Mouse (Mus musculus) forebrain, embryonic 13.5 days (tissue): ENCODE data around the gene Dnajc11. TPM values are rescaled to one million over a fixed set of nuclear protein-coding genes. Genes with fewer than 3 reads are reported as not detected.
A peak's percentile ranks its signal among the peaks of the same experiment; 100 is the strongest.

Experiments
- ATAC-seq: fragments of 200-750 bp; cut with Nextera tagmentation; 2 replicates; pipeline ENCODE4 v1.8.0; 2017
- H3K27ac ChIP-seq: fragments of 300-500 bp; sonication (generic); 2 replicates; pipeline ENCODE4 v1.5.1; 2015; ENCODE audit warnings: inconsistent platforms, mild to moderate bottlenecking, moderate library complexity
- H3K27me3 ChIP-seq: fragments of 300-500 bp; sonication (generic); 2 replicates; pipeline ENCODE4 v1.6.1; 2015; ENCODE audit warnings: mild to moderate bottlenecking, inconsistent platforms
- H3K36me3 ChIP-seq: fragments of 300-500 bp; sonication (generic); 2 replicates; pipeline ENCODE4 v1.6.1; 2015; ENCODE audit warnings: mild to moderate bottlenecking, inconsistent platforms; ENCODE audit not compliant: poor library complexity, severe bottlenecking
- H3K4me1 ChIP-seq: fragments of 300-500 bp; sonication (generic); 2 replicates; pipeline ENCODE4 v1.6.1; 2015; ENCODE audit warnings: inconsistent platforms
- H3K4me2 ChIP-seq: fragments of 300-500 bp; sonication (generic); 2 replicates; pipeline ENCODE4 v1.6.1; 2015; ENCODE audit warnings: inconsistent platforms, mild to moderate bottlenecking, moderate library complexity
- H3K4me3 ChIP-seq: fragments of 300-500 bp; sonication (generic); 2 replicates; pipeline ENCODE4 v1.5.1; 2015; ENCODE audit warnings: mild to moderate bottlenecking, inconsistent platforms
- H3K9ac ChIP-seq: fragments of 300-500 bp; sonication (generic); 2 replicates; pipeline ENCODE4 v1.6.1; 2015; ENCODE audit warnings: mild to moderate bottlenecking, inconsistent platforms
- H3K9me3 ChIP-seq: fragments of 300-500 bp; sonication (generic); replicated peaks from 2 replicates; pipeline ENCODE4 v1.6.1; 2016; ENCODE audit warnings: inconsistent platforms
- WGBS: fragments of 180-500 bp; shearing (Covaris S2); methylation state at CpG from one replicate; pipeline ENCODE4 v1.1.7; 2015; 5-methylcytosine and 5-hydroxymethylcytosine counted together
- polyA plus RNA-seq: library from polyadenylated mRNA; unstranded; fragments of >200 nt; fragmentation: Nextera tagmentation; extraction: Ambion mirVana; gene quantifications from 2 replicates; pipeline ENCODE4 v1.2.1, GENCODE M21; 2015

Gene Dnajc11
- polyA plus RNA-seq, 1 experiment from 2014 or later = 77.0 TPM

GRCm38 (mm10) chr4:152006812-152007211 is 73.3 kb downstream of the Dnajc11 start:
- Histone ChIP-seq H3K27me3 (peaks cover 46% of the 10 kb centered on the region), H3K9ac (no peak overlapping the region), H3K36me3 (no peaks in the 10 kb centered on the region), H3K9me3 (no peaks in the 10 kb centered on the region), H3K4me2 (no peak overlapping the region), H3K4me1 (peaks cover 38% of the 10 kb centered on the region), H3K27ac (no peak overlapping the region), H3K4me3 (no peak overlapping the region)
- WGBS = 21% methylated on average over 3 of the region's 3 CpGs
- no peak for ATAC-seq

GRCm38 (mm10) chr4:152007481-152008147 is 74.1 kb downstream of the Dnajc11 start:
- Histone ChIP-seq H3K27ac (no peak overlapping the region), H3K4me3 (peak overlapping the region; percentile 70), H3K4me1 (peaks cover 38% of the 10 kb centered on the region), H3K9ac (no peak overlapping the region), H3K36me3 (no peaks in the 10 kb centered on the region), H3K9me3 (no peaks in the 10 kb centered on the region), H3K27me3 (peaks cover 46% of the 10 kb centered on the region), H3K4me2 (peak overlapping the region; percentile 99)
- WGBS = 8% methylated on average over 8 of the region's 8 CpGs
- no peak for ATAC-seq

GRCm38 (mm10) chr4:152008148-152008500 is 74.6 kb downstream of the Dnajc11 start:
- peak overlapping the region; percentile 70 for H3K4me3 ChIP-seq
- H3K36me3 ChIP-seq = no peaks in the 10 kb centered on the region
- peak overlapping the region; percentile 99 for H3K4me2 ChIP-seq
- no peak overlapping the region for H3K27ac ChIP-seq
- no peak overlapping the region for H3K9ac ChIP-seq
- peaks cover 46% of the 10 kb centered on the region for H3K27me3 ChIP-seq
- under 1% methylated on average over 14 of the region's 14 CpGs for WGBS
- H3K9me3 ChIP-seq = no peaks in the 10 kb centered on the region
- H3K4me1 ChIP-seq = peaks cover 38% of the 10 kb centered on the region
- no peak for ATAC-seq

GRCm38 (mm10) chr4:152008622-152009075 is 75.2 kb downstream of the Dnajc11 start, which contains the start of gene Klhl21:
Klhl21 (plus strand) TSS chr4:152008803.
- Histone ChIP-seq H3K27ac (peak within 1 kb of the TSS; percentile 55), H3K9me3 (no peaks in the 10 kb centered on the region), H3K4me2 (peak within 1 kb of the TSS; percentile 99), H3K27me3 (peaks cover 46% of the 10 kb centered on the region), H3K36me3 (no peaks in the 10 kb centered on the region), H3K4me1 (peaks cover 38% of the 10 kb centered on the region), H3K9ac (peak within 1 kb of the TSS; percentile 69), H3K4me3 (peak within 1 kb of the TSS; percentile 70)
- ATAC-seq = peak; percentile 91
- under 1% methylated on average over 45 of the region's 45 CpGs for WGBS

- H3K27ac ChIP-seq = peak overlapping the region; percentile 55
- peak overlapping the region; percentile 70 for H3K4me3 ChIP-seq
- no peaks in the 10 kb centered on the region for H3K9me3 ChIP-seq
- under 1% methylated on average over 104 of the region's 115 CpGs for WGBS
- peak overlapping the region; percentile 99 for H3K4me2 ChIP-seq
- peaks cover 46% of the 10 kb centered on the region for H3K27me3 ChIP-seq
- H3K4me1 ChIP-seq = peaks cover 38% of the 10 kb centered on the region
- ATAC-seq = peak; percentile 83
- peaks cover 3% of the 10 kb centered on the region; the same call in 1 of the 2 replicates for H3K36me3 ChIP-seq
- H3K9ac ChIP-seq = peak overlapping the region; percentile 69
Observed at GRCm38 (mm10) chr4:152009076-152010051, 75.9 kb downstream of the Dnajc11 start.

GRCm38 (mm10) chr4:152010091-152010706 is 76.7 kb downstream of the Dnajc11 start:
- peaks cover 10% of the 10 kb centered on the region for H3K36me3 ChIP-seq
- WGBS = 3% methylated on average over 10 of the region's 10 CpGs
- H3K27me3 ChIP-seq = peaks cover 46% of the 10 kb centered on the region
- no peak overlapping the region for H3K27ac ChIP-seq
- ATAC-seq = no peak
- peak overlapping the region; percentile 69 for H3K9ac ChIP-seq
- peaks cover 38% of the 10 kb centered on the region for H3K4me1 ChIP-seq
- H3K4me3 ChIP-seq = peak overlapping the region; percentile 70
- H3K9me3 ChIP-seq = no peaks in the 10 kb centered on the region
- H3K4me2 ChIP-seq = peak overlapping the region; percentile 99

GRCm38 (mm10) chr4:152010707-152011134 is 77.2 kb downstream of the Dnajc11 start:
- H3K4me2 ChIP-seq = peak overlapping the region; percentile 99
- H3K27ac ChIP-seq = no peak overlapping the region
- ATAC-seq = no peak
- H3K9me3 ChIP-seq = no peaks in the 10 kb centered on the region
- WGBS = 10% methylated on average over 13 of the region's 13 CpGs
- peak overlapping the region; percentile 70 for H3K4me3 ChIP-seq
- peaks cover 16% of the 10 kb centered on the region for H3K36me3 ChIP-seq
- peaks cover 46% of the 10 kb centered on the region for H3K27me3 ChIP-seq
- peaks cover 38% of the 10 kb centered on the region for H3K4me1 ChIP-seq
- H3K9ac ChIP-seq = no peak overlapping the region

GRCm38 (mm10) chr4:152011171-152011760 is 77.8 kb downstream of the Dnajc11 start:
- WGBS = 78% methylated on average over 8 of the region's 8 CpGs
- Histone ChIP-seq H3K27ac (no peak overlapping the region), H3K27me3 (peaks cover 45% of the 10 kb centered on the region), H3K36me3 (peaks cover 18% of the 10 kb centered on the region), H3K4me2 (peak overlapping the region; percentile 99), H3K9me3 (no peaks in the 10 kb centered on the region), H3K4me3 (peak overlapping the region; percentile 70), H3K4me1 (peaks cover 38% of the 10 kb centered on the region), H3K9ac (no peak overlapping the region)
- no peak for ATAC-seq

- no peak for ATAC-seq
- Histone ChIP-seq H3K4me2 (no peak overlapping the region), H3K27me3 (peaks cover 37% of the 10 kb centered on the region), H3K9ac (no peak overlapping the region), H3K36me3 (peaks cover 18% of the 10 kb centered on the region), H3K4me1 (peaks cover 38% of the 10 kb centered on the region), H3K9me3 (no peaks in the 10 kb centered on the region), H3K4me3 (no peak overlapping the region), H3K27ac (no peak overlapping the region)
- WGBS = 94% methylated on average over 16 of the region's 16 CpGs
Observed at GRCm38 (mm10) chr4:152012109-152012508, 78.6 kb downstream of the Dnajc11 start.

- H3K9me3 ChIP-seq = no peaks in the 10 kb centered on the region
Observed at GRCm38 (mm10) chr4:152013036-152013813, 79.7 kb downstream of the Dnajc11 start.

GRCm38 (mm10) chr4:152019073-152019472 is 85.6 kb downstream of the Dnajc11 start:
- no peak overlapping the region for H3K4me3 ChIP-seq
- H3K36me3 ChIP-seq = peaks cover 82% of the 10 kb centered on the region
- peaks cover 3% of the 10 kb centered on the region for H3K4me1 ChIP-seq
- 91% methylated on average over 6 of the region's 6 CpGs for WGBS
- H3K9me3 ChIP-seq = no peaks in the 10 kb centered on the region
- H3K27me3 ChIP-seq = no peaks in the 10 kb centered on the region
- H3K9ac ChIP-seq = no peak overlapping the region
- H3K27ac ChIP-seq = no peak overlapping the region
- ATAC-seq = no peak
- H3K4me2 ChIP-seq = no peak overlapping the region

More at GRCm38 (mm10) chr4:152013036-152013813, 79.7 kb downstream of the Dnajc11 start:
- ATAC-seq = no peak
- H3K27me3 ChIP-seq = peaks cover 26% of the 10 kb centered on the region
- 87% methylated on average over 12 of the region's 12 CpGs for WGBS
- H3K36me3 ChIP-seq = peaks cover 25% of the 10 kb centered on the region
- no peak overlapping the region for H3K4me2 ChIP-seq
- no peak overlapping the region for H3K9ac ChIP-seq
- no peak overlapping the region for H3K27ac ChIP-seq
- H3K4me3 ChIP-seq = no peak overlapping the region
- peaks cover 27% of the 10 kb centered on the region for H3K4me1 ChIP-seq
